Mouse (Mus musculus) limb, embryonic 12.5 days (tissue): ENCODE measurements at regions not wholly inside any gene's neighbourhood (a gene's known extent, or its start where the extent isn't known, plus 50 kb on each side); places are given as distances from the start of the nearest gene placed in this dataset.

Source experiments
- ATAC-seq: fragments of 200-750 bp; cut with Nextera tagmentation; 2 replicates; pipeline ENCODE4 v1.8.0; 2017; ENCODE audit warnings: low read depth, moderate TSS enrichment; ENCODE audit not compliant: insufficient number of reproducible peaks, insufficient read depth, low FRiP score, low TSS enrichment
- H3K27ac ChIP-seq: fragments of 300-500 bp; sonication (generic); 2 replicates; pipeline ENCODE4 v1.5.1; 2016; ENCODE audit warnings: mild to moderate bottlenecking, moderate library complexity
- H3K27me3 ChIP-seq: fragments of 300-500 bp; sonication (generic); 2 replicates; pipeline ENCODE4 v1.6.1; 2016; ENCODE audit warnings: mild to moderate bottlenecking, moderate library complexity
- H3K36me3 ChIP-seq: fragments of 300-500 bp; sonication (generic); 2 replicates; pipeline ENCODE4 v1.6.1; 2016; ENCODE audit warnings: mild to moderate bottlenecking, moderate library complexity
- H3K4me1 ChIP-seq: fragments of 300-500 bp; sonication (generic); replicated peaks from 2 replicates; pipeline ENCODE4 v1.6.1; 2016
- H3K4me2 ChIP-seq: fragments of 300-500 bp; sonication (generic); 2 replicates; pipeline ENCODE4 v1.6.1; 2016; ENCODE audit warnings: mild to moderate bottlenecking, moderate library complexity
- H3K4me3 ChIP-seq: fragments of 300-500 bp; sonication (generic); replicated peaks from 2 replicates; pipeline ENCODE4 v1.5.1; 2016; ENCODE audit warnings: mild to moderate bottlenecking
- H3K9ac ChIP-seq: fragments of 300-500 bp; sonication (generic); replicated peaks from 2 replicates; pipeline ENCODE4 v1.6.1; 2016; ENCODE audit warnings: mild to moderate bottlenecking, moderate library complexity
- H3K9me3 ChIP-seq: fragments of 300-500 bp; sonication (generic); 2 replicates; pipeline ENCODE4 v1.6.1; 2016; ENCODE audit warnings: mild to moderate bottlenecking, moderate library complexity
- WGBS: fragments of 180-500 bp; shearing (Covaris S2); methylation state at CpG from one replicate; pipeline ENCODE4 v1.1.7; 2016; 5-methylcytosine and 5-hydroxymethylcytosine counted together

DNA sequence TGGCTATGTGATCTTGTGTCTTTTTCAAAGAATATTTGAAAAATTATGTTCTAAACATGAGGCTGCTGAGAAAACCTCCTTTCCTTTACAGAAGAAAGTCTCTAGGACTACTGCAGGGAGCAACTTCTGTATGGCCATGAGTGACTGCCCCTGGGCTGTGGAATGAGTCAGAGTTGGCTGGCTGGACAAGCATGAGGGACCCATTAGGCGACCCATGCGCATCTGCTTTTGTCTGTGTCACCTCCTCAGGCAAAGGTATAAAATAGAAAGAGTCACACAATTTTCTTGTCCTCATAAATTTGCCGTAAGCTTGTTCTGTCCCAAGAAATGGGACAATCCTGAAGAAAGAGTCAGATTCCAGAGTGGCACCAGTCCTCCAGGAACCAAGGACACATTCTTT, 220.1 kb upstream of the Irx1 start:
- Histone ChIP-seq H3K36me3 (no peaks in the 10 kb centered on the region), H3K27ac (no peak overlapping the region), H3K9me3 (no peaks in the 10 kb centered on the region), H3K4me3 (no peak overlapping the region), H3K4me1 (no peaks in the 10 kb centered on the region), H3K9ac (no peak overlapping the region), H3K4me2 (no peak overlapping the region), H3K27me3 (no peaks in the 10 kb centered on the region)
- 71% methylated on average over 3 of the region's 3 CpGs for WGBS
- no peak for ATAC-seq

GRCm38 (mm10) chr13:72184116-72184845, 220.8 kb upstream of the Irx1 start:
- no peaks in the 10 kb centered on the region for H3K9me3 ChIP-seq
- H3K27me3 ChIP-seq: no peaks in the 10 kb centered on the region
- H3K9ac ChIP-seq: no peak overlapping the region
- no peak overlapping the region for H3K4me2 ChIP-seq
- 37% methylated on average over 15 of the region's 15 CpGs for WGBS
- no peaks in the 10 kb centered on the region for H3K36me3 ChIP-seq
- no peaks in the 10 kb centered on the region for H3K4me1 ChIP-seq
- no peak overlapping the region for H3K27ac ChIP-seq
- H3K4me3 ChIP-seq: no peak overlapping the region
- no peak for ATAC-seq

- 73% methylated on average over 3 of the region's 3 CpGs for WGBS
- Histone ChIP-seq H3K4me1 (no peaks in the 10 kb centered on the region), H3K9me3 (no peaks in the 10 kb centered on the region), H3K27me3 (no peaks in the 10 kb centered on the region), H3K27ac (no peak overlapping the region), H3K9ac (no peak overlapping the region), H3K36me3 (no peaks in the 10 kb centered on the region), H3K4me3 (no peak overlapping the region), H3K4me2 (no peak overlapping the region)
- no peak for ATAC-seq
Observed at GRCm38 (mm10) chr13:72184846-72185118, 221.3 kb upstream of the Irx1 start.

GRCm38 (mm10) chr13:72195881-72196280, 232.4 kb upstream of the Irx1 start:
- no peaks in the 10 kb centered on the region for H3K36me3 ChIP-seq
- no peak overlapping the region for H3K4me3 ChIP-seq
- H3K9ac ChIP-seq: no peak overlapping the region
- H3K27ac ChIP-seq: no peak overlapping the region
- WGBS: 85% methylated on average over 2 of the region's 2 CpGs
- H3K4me1 ChIP-seq: peaks cover 12% of the 10 kb centered on the region
- no peaks in the 10 kb centered on the region for H3K27me3 ChIP-seq
- ATAC-seq: no peak
- 0 out of 2 replicates have a peak, but pooled peaks cover 3% of the 10 kb centered on the region for H3K9me3 ChIP-seq
- no peak overlapping the region for H3K4me2 ChIP-seq

DNA sequence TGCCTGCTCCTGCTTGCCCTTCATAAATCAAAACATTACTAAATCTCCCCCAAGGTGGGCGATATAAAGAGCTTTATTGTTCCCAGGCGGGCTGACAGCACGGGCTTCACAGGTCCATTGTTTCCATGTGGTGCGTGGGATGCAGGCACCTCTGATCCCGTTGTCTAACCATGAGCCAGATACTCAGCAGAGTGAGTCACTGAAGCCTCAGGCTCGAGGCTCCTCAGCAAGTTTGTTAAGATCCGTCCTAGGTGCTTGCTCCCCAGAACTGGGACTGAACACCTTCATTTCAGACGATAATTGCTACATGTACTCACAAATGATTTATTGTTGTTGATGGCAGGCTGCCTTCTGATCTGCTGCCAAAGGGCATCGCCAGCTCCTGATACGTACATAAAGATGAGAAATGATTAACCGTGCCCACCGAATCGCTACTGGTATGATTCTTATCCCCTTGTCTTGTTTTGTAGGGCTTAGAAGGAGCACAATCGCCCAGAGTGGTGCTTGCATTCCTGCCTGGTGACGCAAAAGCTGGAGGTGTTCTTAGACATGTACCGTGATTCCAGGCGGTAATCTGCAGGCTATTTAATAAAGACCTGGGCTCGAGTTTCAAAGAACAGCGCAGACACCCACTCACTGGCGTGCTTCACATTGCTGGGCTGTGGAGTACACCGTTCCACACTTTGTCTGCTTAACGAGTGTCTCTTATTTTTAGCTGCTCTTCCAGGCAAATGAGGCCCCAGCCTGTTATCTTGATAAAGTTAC, 235.0 kb upstream of the Irx1 start:
- Histone ChIP-seq H3K36me3 (no peaks in the 10 kb centered on the region), H3K9me3 (no peaks in the 10 kb centered on the region), H3K4me3 (no peak overlapping the region), H3K9ac (no peak overlapping the region), H3K4me1 (peaks cover 12% of the 10 kb centered on the region), H3K27ac (peak overlapping the region; percentile 5; the same call in 1 of the 2 replicates), H3K27me3 (no peaks in the 10 kb centered on the region), H3K4me2 (peak overlapping the region; percentile 17; the same call in 1 of the 2 replicates)
- WGBS: 43% methylated on average over 22 of the region's 22 CpGs
- ATAC-seq: no peak

DNA sequence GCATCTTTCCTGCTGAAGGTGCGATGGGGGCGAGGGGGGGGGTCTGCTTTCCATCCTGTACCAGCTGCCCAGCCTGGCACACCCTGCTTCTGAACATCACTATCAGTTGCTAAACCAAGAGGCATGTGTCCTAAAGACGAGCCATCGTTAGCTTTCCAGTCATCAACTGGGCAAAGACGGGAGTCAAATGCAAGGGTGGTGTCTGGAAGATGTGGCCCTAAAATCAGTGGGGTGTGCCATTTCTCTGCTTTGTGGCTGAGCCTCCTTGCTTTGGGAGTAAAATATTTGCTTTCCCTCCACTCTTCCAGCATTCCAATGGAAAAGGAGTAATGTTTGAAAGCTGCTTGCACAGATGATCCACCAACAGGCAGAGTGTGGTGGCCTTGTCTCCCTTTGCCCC, 246.0 kb upstream of the Irx1 start:
- H3K4me2 ChIP-seq: no peak overlapping the region
- no peaks in the 10 kb centered on the region for H3K9me3 ChIP-seq
- 61% methylated on average over 5 of the region's 5 CpGs for WGBS
- no peak for ATAC-seq
- H3K9ac ChIP-seq: no peak overlapping the region
- H3K36me3 ChIP-seq: no peaks in the 10 kb centered on the region
- no peak overlapping the region for H3K4me3 ChIP-seq
- H3K27me3 ChIP-seq: 0 out of 2 replicates have a peak, but pooled peaks cover 7% of the 10 kb centered on the region
- peaks cover 13% of the 10 kb centered on the region for H3K4me1 ChIP-seq
- H3K27ac ChIP-seq: no peak overlapping the region

DNA sequence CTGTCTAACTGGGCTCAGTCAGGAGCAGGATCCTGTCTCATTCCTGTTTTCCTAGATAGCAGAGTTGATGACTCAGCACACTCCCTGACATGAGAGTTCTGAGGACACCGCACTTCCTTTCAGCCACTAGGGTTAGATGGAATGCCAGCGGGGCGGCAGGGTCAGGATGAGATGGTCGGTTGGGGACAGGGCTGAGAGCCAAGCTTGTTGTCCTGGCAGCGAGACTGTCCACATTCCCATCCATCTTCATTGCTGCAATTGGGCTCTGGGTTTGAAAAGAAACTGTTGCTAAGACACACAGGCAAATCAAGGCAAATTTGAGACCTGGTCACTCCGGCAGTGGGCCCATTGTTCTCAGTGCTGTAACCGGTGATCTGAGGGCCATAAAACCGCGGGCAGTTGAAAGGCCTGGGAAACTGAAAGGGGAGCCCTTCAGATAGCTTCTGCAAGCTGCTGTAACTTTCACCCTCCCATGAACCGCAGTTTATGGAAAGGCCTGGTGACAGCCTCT, 246.5 kb upstream of the Irx1 start:
- Histone ChIP-seq H3K4me1 (peaks cover 13% of the 10 kb centered on the region), H3K36me3 (no peaks in the 10 kb centered on the region), H3K4me3 (no peak overlapping the region), H3K9ac (no peak overlapping the region), H3K27ac (no peak overlapping the region), H3K27me3 (0 out of 2 replicates have a peak, but pooled peaks cover 7% of the 10 kb centered on the region), H3K4me2 (no peak overlapping the region), H3K9me3 (no peaks in the 10 kb centered on the region)
- ATAC-seq: no peak
- WGBS: 4% methylated on average over 10 of the region's 10 CpGs

DNA sequence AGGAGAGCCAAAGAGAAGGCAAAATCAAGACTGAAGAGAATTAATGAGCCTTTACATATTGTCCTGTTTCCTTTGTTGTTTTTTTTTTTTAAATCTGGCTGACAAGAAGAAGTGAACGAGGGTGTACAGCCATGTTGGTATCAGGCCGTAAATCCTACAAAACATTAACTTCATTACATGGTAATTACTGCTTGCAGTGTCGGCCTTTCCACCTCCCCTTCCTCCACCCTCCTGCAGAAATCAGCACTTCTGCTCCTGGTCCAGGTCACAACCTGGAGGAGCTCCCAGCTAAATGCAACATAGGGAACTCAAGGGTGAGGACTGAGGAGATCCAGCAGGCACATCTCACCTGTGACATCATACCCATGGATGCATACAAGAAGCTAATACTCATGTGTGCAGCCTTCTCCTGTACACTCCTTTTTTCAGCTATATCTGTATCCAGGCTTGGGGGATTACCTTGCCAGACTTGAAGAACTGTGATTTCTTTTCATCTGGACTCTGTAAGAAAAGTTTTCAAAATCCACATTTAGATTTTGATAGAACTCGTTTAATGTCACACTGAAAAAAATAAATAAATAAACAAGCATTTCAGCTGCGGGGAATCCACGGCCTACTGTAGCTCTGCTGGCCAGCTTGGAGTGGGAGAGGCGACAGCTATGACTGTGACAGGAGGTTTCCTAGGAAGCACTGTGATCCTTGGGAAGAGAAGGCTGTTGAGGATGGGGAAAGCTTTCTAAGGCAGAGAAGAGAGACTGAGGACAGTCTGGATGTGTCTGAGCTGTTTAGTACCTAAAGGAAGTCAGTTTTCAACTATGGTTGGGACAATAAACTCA, 247.2 kb upstream of the Irx1 start:
- Histone ChIP-seq H3K4me3 (no peak overlapping the region), H3K27me3 (0 out of 2 replicates have a peak, but pooled peaks cover 7% of the 10 kb centered on the region), H3K36me3 (no peaks in the 10 kb centered on the region), H3K4me1 (peaks cover 13% of the 10 kb centered on the region), H3K9me3 (no peaks in the 10 kb centered on the region), H3K4me2 (no peak overlapping the region), H3K27ac (no peak overlapping the region), H3K9ac (no peak overlapping the region)
- no peak; the same call in 1 of the 2 replicates for ATAC-seq
- 42% methylated on average over 7 of the region's 7 CpGs for WGBS

DNA sequence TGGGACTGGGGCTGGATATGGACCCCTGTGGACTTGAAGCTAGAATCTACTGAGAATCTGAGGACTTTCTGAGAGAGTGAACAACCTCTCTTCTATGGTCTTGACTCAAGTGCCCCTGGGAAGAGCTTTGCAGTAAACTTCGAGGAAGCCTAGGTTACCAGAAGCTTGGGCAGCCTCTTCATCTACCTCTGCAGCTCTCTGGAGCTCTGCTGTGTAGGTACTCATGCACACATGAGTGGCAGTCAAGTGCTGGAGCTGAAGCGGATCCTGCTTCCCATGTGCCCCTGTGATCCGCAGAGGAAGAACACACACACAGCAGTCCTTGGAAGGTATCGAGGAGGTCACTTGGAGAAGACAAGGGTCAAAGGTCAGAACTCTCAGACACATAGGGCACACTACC, 248.2 kb upstream of the Irx1 start:
- Histone ChIP-seq H3K27ac (no peak overlapping the region), H3K4me2 (no peak overlapping the region), H3K9ac (no peak overlapping the region), H3K4me1 (peaks cover 13% of the 10 kb centered on the region), H3K9me3 (no peaks in the 10 kb centered on the region), H3K4me3 (no peak overlapping the region), H3K27me3 (0 out of 2 replicates have a peak, but pooled peaks cover 7% of the 10 kb centered on the region), H3K36me3 (no peaks in the 10 kb centered on the region)
- whole genome bisulfite sequencing: 81% methylated on average over 4 of the region's 4 CpGs
- ATAC-seq: no peak

DNA sequence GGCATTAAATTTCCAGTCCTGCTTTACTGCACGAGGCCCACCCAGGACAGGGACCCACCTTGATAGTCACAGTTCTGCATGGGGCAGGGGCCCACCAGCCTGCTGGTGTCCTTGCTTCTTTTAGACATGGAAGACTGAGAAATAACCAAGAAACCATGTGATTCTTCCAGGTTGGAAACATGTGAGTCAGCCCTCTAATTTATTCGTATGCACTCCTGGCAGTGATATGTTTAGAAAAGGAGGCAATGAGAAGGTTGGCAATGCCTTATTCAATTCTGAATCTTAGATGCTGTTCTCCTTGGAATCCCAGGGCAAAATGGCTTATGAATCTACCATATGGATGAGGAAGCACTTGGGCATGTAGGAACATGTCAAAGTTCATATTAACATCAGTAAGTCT, 249.2 kb upstream of the Irx1 start:
- ATAC-seq: no peak
- no peaks in the 10 kb centered on the region for H3K9me3 ChIP-seq
- whole genome bisulfite sequencing: 70% methylated on average over 2 of the region's 2 CpGs
- H3K4me1 ChIP-seq: peaks cover 13% of the 10 kb centered on the region
- H3K36me3 ChIP-seq: no peaks in the 10 kb centered on the region
- H3K4me3 ChIP-seq: no peak overlapping the region
- H3K27me3 ChIP-seq: 0 out of 2 replicates have a peak, but pooled peaks cover 7% of the 10 kb centered on the region
- H3K4me2 ChIP-seq: no peak overlapping the region
- no peak overlapping the region for H3K27ac ChIP-seq
- H3K9ac ChIP-seq: no peak overlapping the region

DNA sequence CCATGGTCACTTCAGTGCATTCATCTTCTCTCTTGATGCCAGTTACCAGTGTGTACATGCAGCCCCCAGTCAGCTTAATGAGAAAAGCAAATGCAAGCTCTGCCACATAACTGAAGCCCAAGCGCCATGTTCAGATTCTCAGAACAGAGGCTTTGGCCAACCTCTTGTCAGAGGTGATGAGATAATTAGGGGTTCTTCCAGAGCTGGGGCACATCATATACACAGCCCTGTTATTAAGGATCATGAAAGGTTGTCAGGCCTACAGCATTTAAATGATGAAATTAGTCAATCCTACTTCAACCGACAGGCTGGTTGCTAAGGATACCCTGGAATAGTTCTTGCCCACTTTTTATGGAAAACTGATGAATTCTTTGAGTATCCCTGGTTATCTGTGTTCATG, 255.8 kb upstream of the Irx1 start:
- Histone ChIP-seq H3K36me3 (no peaks in the 10 kb centered on the region), H3K9ac (no peak overlapping the region), H3K4me1 (no peaks in the 10 kb centered on the region), H3K9me3 (no peaks in the 10 kb centered on the region), H3K27ac (no peak overlapping the region), H3K4me3 (no peak overlapping the region), H3K4me2 (no peak overlapping the region), H3K27me3 (no peaks in the 10 kb centered on the region)
- ATAC-seq: no peak
- 90% methylated on average over 2 of the region's 2 CpGs for WGBS
